ENCODE assay signal across 14 mouse cellular contexts in the genomic region with DNA sequence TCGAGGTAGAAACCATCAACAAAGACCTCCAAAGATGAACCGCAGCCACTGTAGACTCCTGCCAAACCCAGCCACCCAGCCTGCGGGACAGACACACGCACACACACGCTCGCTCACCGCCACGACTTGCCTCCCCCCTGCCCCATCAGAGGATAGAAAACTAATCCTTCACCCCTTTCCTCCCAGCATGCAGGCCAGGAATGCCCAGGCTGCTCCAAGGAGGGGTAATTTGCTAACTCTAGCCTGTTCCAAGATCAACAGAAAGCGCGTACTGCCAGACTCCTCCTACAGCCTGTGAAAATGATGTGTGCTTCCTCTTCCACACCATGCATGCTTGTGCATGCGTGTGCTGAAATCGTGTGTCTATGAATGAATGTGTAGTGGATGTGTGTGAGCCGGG.
"Had no signal": no experiment of that assay in that cellular context is flagged by ENCODE, and none has a peak within 500 bp of the region (broad histone marks: within the 10 kb centered on the region; RNA-seq: fewer than 3 reads in every experiment).

No protein-coding gene starts in this region.

- H3K36me3 ChIP-seq: limb, embryonic 12.5 days; lung, embryonic 15.5 days; neural tube, embryonic 13.5 days had no signal

- H3K4me2 ChIP-seq: limb, embryonic 12.5 days; liver, embryonic 11.5 days; lung, embryonic 15.5 days; midbrain, embryonic 11.5 days; neural tube, embryonic 13.5 days had no signal

- ATAC-seq: midbrain, embryonic 16.5 days had no signal

- H3K9ac ChIP-seq: limb, embryonic 12.5 days; lung, embryonic 15.5 days; neural tube, embryonic 13.5 days had no signal

- DNase-seq: kidney, adult 18-20 months; kidney, postnatal 14 days; retina, postnatal 1 day; right cerebral cortex, postnatal 4 days; spleen, adult 18-20 months; thymus, adult 2 months; thymus, postnatal 25 days had no signal

- H3K27me3 ChIP-seq: limb, embryonic 12.5 days; lung, embryonic 15.5 days; neural tube, embryonic 13.5 days had no signal

- H3K4me1 ChIP-seq: lung, embryonic 15.5 days had no signal

- H3K4me3 ChIP-seq: left cerebral cortex, adult 2 months; limb, embryonic 12.5 days; lung, embryonic 15.5 days; neural tube, embryonic 13.5 days had no signal

- H3K27ac ChIP-seq: left cerebral cortex, adult 2 months; limb, embryonic 12.5 days; lung, embryonic 15.5 days; neural tube, embryonic 13.5 days had no signal

- H3K9me3 ChIP-seq: lung, embryonic 15.5 days had no signal
